Mouse (Mus musculus): Measurements from ENCODE around the gene Car12. TPM values are rescaled to one million over a fixed set of nuclear protein-coding genes. Genes with fewer than 3 reads are reported as not detected.

Gene Car12
- 0.17 TPM for polyA plus RNA-seq (2014; fragmentation: Illumina TruSeq; extraction: RNeasy Lipid Tissue Mini Kit (QIAGEN cat#74804); ENCODE audit: low read depth, low replicate concordance)

DNA sequence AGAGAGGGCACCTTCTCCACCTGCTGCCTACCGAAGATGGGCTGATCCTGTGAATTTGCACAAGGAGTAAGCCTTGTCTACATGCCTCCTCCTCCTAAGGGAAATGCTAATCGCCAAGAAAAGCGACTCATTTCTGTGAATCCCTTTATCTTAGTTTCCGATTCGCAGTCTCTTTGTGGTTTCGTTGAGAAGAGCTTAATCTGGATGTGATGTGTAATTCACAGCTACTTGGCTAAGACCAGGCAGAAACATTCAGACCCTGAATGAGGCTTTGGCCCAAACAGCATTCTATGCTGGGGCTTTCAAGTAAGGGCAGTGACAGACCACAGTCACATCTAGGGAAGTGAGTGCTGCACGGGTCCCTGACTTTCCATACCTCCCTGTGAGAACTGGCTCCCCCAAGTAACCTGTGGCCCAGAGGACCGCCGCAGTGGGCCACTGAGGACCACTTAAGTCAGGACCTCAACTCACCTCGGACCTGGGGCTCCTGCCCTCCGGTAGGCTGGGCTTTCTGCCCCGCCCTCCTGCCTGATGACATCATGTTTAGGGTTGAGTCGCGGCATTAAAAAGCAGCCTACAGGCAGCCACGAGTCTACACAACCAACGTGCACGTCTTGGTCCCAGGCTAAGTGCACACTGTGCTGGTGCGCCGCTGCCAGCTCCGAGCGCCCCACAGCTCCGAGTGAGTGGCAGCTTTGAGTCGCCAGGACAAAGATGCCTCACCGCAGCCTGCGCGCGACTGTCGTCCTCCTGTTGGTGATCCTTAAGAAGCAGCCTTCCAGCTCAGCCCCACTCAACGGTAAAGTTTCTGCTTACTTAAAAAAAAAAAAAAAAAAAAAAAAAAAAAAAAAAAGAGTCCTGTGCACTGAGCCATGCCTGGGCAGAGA, at the start of gene Car12:
TSS of gene Car12 (plus strand) at position 552 of the 887 bp plus-strand sequence.

GRCm38 (mm10) chr9:66795464-66796324, 82.2 kb downstream of the Car12 start, which contains the start of gene Aph1b:
Gene Aph1b (minus strand): TSS chr9:66795490.

DNA sequence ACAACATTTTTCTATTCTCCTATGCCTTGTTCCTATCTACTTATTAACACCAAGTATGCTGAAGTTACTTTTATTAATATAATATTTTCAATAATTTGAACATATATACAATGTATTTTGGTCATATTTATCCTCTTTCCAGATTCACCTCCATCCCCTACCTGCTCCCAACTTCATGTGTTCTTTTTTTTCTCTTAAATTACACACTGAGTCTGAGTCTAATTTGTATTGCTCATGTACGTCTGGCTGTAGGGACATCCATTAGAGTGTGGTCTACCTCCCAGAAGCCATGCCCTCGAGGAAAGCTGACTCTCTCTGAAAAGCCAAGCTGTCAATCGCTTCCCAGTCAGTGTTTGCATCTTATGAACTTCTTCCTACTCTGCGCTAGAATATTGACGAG, 83.3 kb downstream of the Car12 start, which contains the start of gene Gm10647:
TSS of gene Gm10647 (plus strand) at position 301 of the 400 bp plus-strand sequence.

Other genes with a start within 250 kb of the Car12 start
- gene Fbxl22, start 199.1 kb upstream of the Car12 start, polyA plus RNA-seq (2014; fragmentation: Illumina TruSeq; extraction: RNeasy Lipid Tissue Mini Kit (QIAGEN cat#74804); ENCODE audit: low read depth, low replicate concordance): 0.58 TPM
- 56.7 TPM for gene Usp3, start 120.5 kb upstream of the Car12 start, polyA plus RNA-seq (2014; fragmentation: Illumina TruSeq; extraction: RNeasy Lipid Tissue Mini Kit (QIAGEN cat#74804); ENCODE audit: low read depth, low replicate concordance)
- 18.9 TPM for gene Aph1b, start 81.8 kb downstream of the Car12 start, polyA plus RNA-seq (2014; fragmentation: Illumina TruSeq; extraction: RNeasy Lipid Tissue Mini Kit (QIAGEN cat#74804); ENCODE audit: low read depth, low replicate concordance)
- gene Gm10647, start 83.4 kb downstream of the Car12 start, polyA plus RNA-seq (2014; fragmentation: Illumina TruSeq; extraction: RNeasy Lipid Tissue Mini Kit (QIAGEN cat#74804); ENCODE audit: low read depth, low replicate concordance): not detected
- 3.7 TPM for gene Aph1c, start 121.0 kb downstream of the Car12 start, polyA plus RNA-seq (2014; fragmentation: Illumina TruSeq; extraction: RNeasy Lipid Tissue Mini Kit (QIAGEN cat#74804); ENCODE audit: low read depth, low replicate concordance)
- 59.7 TPM for gene Rab8b, start 206.0 kb downstream of the Car12 start, polyA plus RNA-seq (2014; fragmentation: Illumina TruSeq; extraction: RNeasy Lipid Tissue Mini Kit (QIAGEN cat#74804); ENCODE audit: low read depth, low replicate concordance)
- gene Rps27l, start 232.4 kb downstream of the Car12 start, polyA plus RNA-seq (2014; fragmentation: Illumina TruSeq; extraction: RNeasy Lipid Tissue Mini Kit (QIAGEN cat#74804); ENCODE audit: low read depth, low replicate concordance): 432 TPM

Measured in adrenal gland, adult 10 weeks (tissue).